Mouse (Mus musculus) limb, embryonic 12.5 days (tissue): ENCODE measurements at regions not wholly inside any gene's neighbourhood (a gene's known extent, or its start where the extent isn't known, plus 50 kb on each side); places are given as distances from the start of the nearest gene placed in this dataset.

ENCODE experiments used
- ATAC-seq: fragments of 200-750 bp; cut with Nextera tagmentation; 2 replicates; pipeline ENCODE4 v1.8.0; 2017; ENCODE audit warnings: low read depth, moderate TSS enrichment; ENCODE audit not compliant: insufficient number of reproducible peaks, insufficient read depth, low FRiP score, low TSS enrichment
- H3K27ac ChIP-seq: fragments of 300-500 bp; sonication (generic); 2 replicates; pipeline ENCODE4 v1.5.1; 2016; ENCODE audit warnings: mild to moderate bottlenecking, moderate library complexity
- H3K27me3 ChIP-seq: fragments of 300-500 bp; sonication (generic); 2 replicates; pipeline ENCODE4 v1.6.1; 2016; ENCODE audit warnings: mild to moderate bottlenecking, moderate library complexity
- H3K36me3 ChIP-seq: fragments of 300-500 bp; sonication (generic); 2 replicates; pipeline ENCODE4 v1.6.1; 2016; ENCODE audit warnings: mild to moderate bottlenecking, moderate library complexity
- H3K4me1 ChIP-seq: fragments of 300-500 bp; sonication (generic); replicated peaks from 2 replicates; pipeline ENCODE4 v1.6.1; 2016
- H3K4me2 ChIP-seq: fragments of 300-500 bp; sonication (generic); 2 replicates; pipeline ENCODE4 v1.6.1; 2016; ENCODE audit warnings: mild to moderate bottlenecking, moderate library complexity
- H3K4me3 ChIP-seq: fragments of 300-500 bp; sonication (generic); replicated peaks from 2 replicates; pipeline ENCODE4 v1.5.1; 2016; ENCODE audit warnings: mild to moderate bottlenecking
- H3K9ac ChIP-seq: fragments of 300-500 bp; sonication (generic); replicated peaks from 2 replicates; pipeline ENCODE4 v1.6.1; 2016; ENCODE audit warnings: mild to moderate bottlenecking, moderate library complexity
- H3K9me3 ChIP-seq: fragments of 300-500 bp; sonication (generic); 2 replicates; pipeline ENCODE4 v1.6.1; 2016; ENCODE audit warnings: mild to moderate bottlenecking, moderate library complexity
- WGBS: fragments of 180-500 bp; shearing (Covaris S2); methylation state at CpG from one replicate; pipeline ENCODE4 v1.1.7; 2016; 5-methylcytosine and 5-hydroxymethylcytosine counted together

DNA sequence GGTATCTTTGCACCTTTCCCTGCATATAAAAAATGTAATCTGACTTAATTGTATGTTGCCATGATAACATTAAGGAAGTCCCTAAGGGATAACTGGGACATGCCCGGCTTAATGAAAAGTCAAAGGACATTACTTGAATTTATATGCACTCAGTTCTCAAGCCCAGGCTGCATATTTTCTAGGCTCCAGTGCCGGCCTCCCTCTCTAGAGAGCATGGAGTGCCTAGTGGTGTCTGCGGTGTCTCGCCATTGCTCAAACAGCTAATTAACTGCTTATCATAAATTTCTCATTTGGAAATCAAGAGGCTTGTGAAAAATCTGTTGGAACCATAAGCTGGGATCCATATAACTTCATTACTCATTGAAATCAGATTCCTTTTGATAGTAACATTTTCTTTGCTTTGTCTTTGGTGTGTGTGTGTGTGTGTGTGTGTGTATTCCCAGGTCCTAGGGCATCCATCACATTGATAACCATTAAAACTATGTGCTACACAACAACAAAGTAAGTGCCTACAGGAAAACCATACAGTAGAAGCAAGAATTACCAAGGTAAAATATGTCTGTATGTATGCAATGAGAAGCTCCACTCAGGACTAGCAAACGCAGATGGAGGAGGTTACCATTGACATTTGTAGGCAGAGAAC, 238.0 kb upstream of the Apob start:
- no peak overlapping the region for H3K9ac ChIP-seq
- H3K27ac ChIP-seq, result no peak overlapping the region
- H3K4me3 ChIP-seq, result no peak overlapping the region
- H3K27me3 ChIP-seq, result no peaks in the 10 kb centered on the region
- no peaks in the 10 kb centered on the region for H3K4me1 ChIP-seq
- no peak for ATAC-seq
- H3K9me3 ChIP-seq, result no peaks in the 10 kb centered on the region
- 84% methylated on average over 5 of the region's 5 CpGs for WGBS
- H3K4me2 ChIP-seq, result no peak overlapping the region
- no peaks in the 10 kb centered on the region for H3K36me3 ChIP-seq

DNA sequence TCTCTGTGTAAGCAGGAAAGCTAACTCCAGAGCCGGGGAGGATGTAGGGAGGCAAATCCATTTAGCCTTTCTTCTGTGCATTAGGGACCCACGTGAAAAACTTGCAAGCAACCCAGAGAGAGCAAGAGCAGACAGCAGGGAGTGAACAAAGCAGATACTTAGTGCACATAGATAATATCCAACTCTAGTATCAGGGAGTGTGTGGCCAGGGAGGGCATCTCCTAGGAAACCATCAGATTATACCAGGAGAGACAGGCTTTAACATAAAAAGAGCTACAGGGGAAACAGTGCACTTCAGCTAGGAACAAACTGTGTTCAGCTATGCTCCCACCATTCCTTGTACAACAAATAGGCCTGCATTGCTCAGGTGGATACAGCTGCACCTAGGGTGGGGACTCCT, 230.7 kb upstream of the Apob start:
- Histone ChIP-seq H3K4me2 (no peak overlapping the region), H3K4me1 (peaks cover 3% of the 10 kb centered on the region; the same call in 1 of the 2 replicates), H3K9me3 (no peaks in the 10 kb centered on the region), H3K36me3 (no peaks in the 10 kb centered on the region), H3K27ac (no peak overlapping the region), H3K27me3 (no peaks in the 10 kb centered on the region), H3K9ac (no peak overlapping the region), H3K4me3 (no peak overlapping the region)
- WGBS, result 59% methylated on average over 2 of the region's 2 CpGs
- ATAC-seq, result no peak

DNA sequence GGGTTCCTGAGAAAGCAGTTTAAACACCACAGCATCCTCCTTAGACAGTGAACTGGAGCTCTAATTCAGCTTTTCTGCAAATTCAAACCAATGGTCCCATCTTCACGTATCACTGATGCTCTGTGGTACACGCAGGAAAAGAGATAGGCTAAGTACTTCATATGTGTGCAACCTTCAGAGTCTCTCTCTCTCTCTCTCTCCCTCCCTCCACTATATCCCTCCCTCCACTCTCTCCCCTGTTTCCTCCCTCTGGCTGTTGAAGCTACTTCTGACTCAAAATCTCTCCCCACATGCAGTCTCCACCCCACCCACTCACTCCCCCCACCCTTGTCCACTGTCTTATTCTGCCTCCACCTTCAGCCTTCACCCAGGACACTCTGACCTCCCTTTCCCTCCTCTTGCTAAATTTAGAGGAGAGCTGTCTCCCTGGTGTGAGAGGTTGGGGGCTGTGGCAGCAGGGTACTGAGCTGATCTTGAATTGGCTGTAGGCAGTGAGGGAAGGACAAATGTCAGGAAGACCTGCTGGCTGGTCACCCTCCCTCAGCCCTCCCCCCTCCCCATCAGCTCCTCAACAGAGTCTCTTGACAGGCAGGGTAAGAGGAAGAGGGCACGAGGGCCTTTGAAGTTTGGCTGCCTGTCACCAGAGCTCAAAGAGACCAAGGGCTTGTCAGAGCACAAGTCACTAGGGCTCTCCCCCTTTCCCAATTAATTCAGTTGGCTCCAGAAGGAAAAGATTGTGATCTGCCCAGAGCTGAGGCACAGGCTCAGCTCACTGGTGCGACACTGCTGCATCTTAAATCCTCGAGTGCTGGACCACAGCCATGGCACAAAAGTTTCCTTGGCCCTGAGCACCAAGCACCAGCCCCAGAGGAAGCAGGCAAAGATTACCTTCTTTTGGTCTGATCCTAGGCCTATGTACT, 227.9 kb upstream of the Apob start:
- H3K27ac ChIP-seq, result no peak overlapping the region
- H3K27me3 ChIP-seq, result no peaks in the 10 kb centered on the region
- no peak for ATAC-seq
- no peaks in the 10 kb centered on the region for H3K36me3 ChIP-seq
- peaks cover 3% of the 10 kb centered on the region; the same call in 1 of the 2 replicates for H3K4me1 ChIP-seq
- 41% methylated on average over 5 of the region's 5 CpGs for WGBS
- H3K4me3 ChIP-seq, result no peak overlapping the region
- H3K4me2 ChIP-seq, result no peak overlapping the region
- H3K9ac ChIP-seq, result no peak overlapping the region
- no peaks in the 10 kb centered on the region for H3K9me3 ChIP-seq

DNA sequence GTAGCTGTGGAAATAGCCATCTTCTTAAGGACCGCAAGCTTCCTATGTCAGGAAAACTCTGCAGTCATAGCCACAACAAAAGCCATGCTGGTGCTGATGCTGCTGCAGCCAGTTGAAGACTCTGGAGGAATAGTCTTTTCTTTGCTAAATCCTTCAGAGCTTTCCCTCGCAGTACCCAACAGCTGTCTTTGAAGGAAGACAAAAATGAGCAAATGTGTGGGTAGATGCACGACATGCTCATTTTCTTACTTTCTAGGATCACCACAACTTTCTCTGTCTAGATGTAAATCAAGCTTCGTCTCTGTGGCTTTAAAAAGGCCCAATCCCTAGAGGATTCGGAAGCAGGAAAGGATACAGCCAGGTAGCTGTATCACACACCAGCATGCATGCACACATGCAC, 222.6 kb upstream of the Apob start:
- Histone ChIP-seq H3K27me3 (no peaks in the 10 kb centered on the region), H3K9me3 (no peaks in the 10 kb centered on the region), H3K27ac (no peak overlapping the region), H3K4me1 (peaks cover 10% of the 10 kb centered on the region), H3K9ac (no peak overlapping the region), H3K36me3 (no peaks in the 10 kb centered on the region), H3K4me2 (no peak overlapping the region), H3K4me3 (no peak overlapping the region)
- ATAC-seq, result no peak
- WGBS, result 88% methylated on average over 5 of the region's 5 CpGs

DNA sequence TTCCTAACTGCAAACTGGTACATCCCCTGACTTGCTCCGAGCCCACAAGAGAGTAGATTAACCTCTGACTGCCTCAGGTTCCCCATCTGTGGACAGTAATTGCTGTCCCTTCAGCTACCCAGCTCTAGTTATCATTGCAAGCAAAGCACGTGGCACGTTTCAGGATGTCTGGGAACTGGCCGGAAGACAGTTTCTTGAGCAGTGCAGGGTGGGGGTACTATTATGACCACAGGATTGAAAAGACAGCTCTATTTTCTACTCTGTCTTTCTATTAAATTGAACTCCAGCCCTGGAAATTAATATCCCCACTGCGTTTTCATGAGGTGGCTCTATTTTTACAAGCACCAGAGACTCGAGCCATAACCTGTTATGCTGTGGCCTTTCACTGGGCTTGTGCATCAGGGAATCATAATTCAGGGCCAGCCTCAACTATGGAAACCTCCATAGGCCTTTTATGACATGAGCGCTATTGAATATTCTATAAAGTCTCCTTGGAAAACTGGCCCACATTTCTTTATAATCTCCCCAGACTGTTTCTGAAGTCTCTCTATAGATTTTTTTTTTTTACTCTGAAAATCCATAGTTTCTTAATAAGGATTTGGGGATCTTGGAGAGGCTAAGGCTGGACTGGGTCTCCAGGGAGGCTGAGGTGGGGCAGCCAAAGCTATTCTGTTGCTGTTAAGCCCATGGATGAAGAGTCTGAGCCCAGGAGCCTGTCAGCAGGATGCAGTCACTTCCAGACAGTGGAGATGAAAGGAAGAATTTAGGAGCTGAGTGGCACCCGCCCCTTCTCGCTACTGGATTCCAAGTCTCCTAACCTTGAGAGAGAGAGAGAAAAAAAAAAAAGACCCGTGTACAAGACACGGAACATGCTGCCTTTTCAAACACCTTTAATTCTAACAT, 212.4 kb upstream of the Apob start:
- H3K4me2 ChIP-seq, result no peak overlapping the region
- no peak for ATAC-seq
- no peaks in the 10 kb centered on the region for H3K36me3 ChIP-seq
- WGBS, result 59% methylated on average over 11 of the region's 11 CpGs
- H3K9ac ChIP-seq, result no peak overlapping the region
- H3K4me3 ChIP-seq, result no peak overlapping the region
- H3K4me1 ChIP-seq, result peaks cover 3% of the 10 kb centered on the region
- H3K27ac ChIP-seq, result 0 out of 2 replicates have a peak overlapping the region, but pooled peaks have one; percentile 50
- H3K9me3 ChIP-seq, result no peaks in the 10 kb centered on the region
- H3K27me3 ChIP-seq, result no peaks in the 10 kb centered on the region

DNA sequence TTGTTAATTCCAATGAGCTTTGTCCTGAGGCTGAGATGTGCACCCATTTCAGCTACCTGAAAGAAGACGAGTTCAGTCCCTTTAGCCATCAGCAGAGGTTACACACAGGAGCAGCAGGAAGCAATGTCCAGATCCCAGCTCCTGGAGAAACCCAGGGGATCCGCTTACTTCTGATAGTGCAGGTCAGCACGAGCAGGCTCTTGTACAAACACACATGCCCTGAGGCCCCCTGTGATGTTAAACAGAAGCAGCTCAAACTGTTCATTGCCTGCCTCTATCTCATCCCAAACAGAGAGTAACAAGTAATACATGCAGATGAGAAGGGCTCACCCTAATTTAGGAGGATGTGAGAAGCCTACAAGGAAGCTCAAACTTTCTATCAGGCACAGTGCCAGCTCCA, 203.3 kb upstream of the Apob start:
- no peaks in the 10 kb centered on the region for H3K4me1 ChIP-seq
- no peak overlapping the region for H3K9ac ChIP-seq
- H3K9me3 ChIP-seq, result no peaks in the 10 kb centered on the region
- no peak for ATAC-seq
- no peak overlapping the region for H3K4me3 ChIP-seq
- no peaks in the 10 kb centered on the region for H3K36me3 ChIP-seq
- H3K27me3 ChIP-seq, result no peaks in the 10 kb centered on the region
- no peak overlapping the region for H3K4me2 ChIP-seq
- H3K27ac ChIP-seq, result no peak overlapping the region
- 55% methylated on average over 3 of the region's 3 CpGs for WGBS

DNA sequence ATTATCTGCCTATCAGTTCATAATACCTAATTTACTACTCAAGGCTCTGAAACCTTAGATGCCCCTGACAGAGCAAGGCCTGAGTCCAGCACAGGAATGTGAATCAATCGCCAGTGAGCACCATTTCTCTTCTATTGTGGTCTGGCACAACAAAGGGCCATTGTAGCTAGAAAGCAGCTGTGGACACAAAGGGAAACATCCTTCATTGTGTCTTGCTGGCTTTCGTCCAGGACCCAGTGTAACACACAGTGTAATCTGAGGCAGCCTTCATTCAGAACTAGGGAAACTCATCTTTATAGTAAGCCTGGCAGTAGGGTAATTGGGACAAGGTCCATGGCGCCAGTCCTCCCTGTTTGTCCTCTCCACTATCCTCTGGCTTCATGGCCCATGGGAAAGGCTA, 201.1 kb upstream of the Apob start:
- no peaks in the 10 kb centered on the region for H3K4me1 ChIP-seq
- no peaks in the 10 kb centered on the region for H3K27me3 ChIP-seq
- no peak overlapping the region for H3K4me3 ChIP-seq
- H3K36me3 ChIP-seq, result no peaks in the 10 kb centered on the region
- no peak overlapping the region for H3K27ac ChIP-seq
- 80% methylated on average over 3 of the region's 3 CpGs for WGBS
- no peaks in the 10 kb centered on the region for H3K9me3 ChIP-seq
- no peak for ATAC-seq
- no peak overlapping the region for H3K9ac ChIP-seq
- H3K4me2 ChIP-seq, result no peak overlapping the region

DNA sequence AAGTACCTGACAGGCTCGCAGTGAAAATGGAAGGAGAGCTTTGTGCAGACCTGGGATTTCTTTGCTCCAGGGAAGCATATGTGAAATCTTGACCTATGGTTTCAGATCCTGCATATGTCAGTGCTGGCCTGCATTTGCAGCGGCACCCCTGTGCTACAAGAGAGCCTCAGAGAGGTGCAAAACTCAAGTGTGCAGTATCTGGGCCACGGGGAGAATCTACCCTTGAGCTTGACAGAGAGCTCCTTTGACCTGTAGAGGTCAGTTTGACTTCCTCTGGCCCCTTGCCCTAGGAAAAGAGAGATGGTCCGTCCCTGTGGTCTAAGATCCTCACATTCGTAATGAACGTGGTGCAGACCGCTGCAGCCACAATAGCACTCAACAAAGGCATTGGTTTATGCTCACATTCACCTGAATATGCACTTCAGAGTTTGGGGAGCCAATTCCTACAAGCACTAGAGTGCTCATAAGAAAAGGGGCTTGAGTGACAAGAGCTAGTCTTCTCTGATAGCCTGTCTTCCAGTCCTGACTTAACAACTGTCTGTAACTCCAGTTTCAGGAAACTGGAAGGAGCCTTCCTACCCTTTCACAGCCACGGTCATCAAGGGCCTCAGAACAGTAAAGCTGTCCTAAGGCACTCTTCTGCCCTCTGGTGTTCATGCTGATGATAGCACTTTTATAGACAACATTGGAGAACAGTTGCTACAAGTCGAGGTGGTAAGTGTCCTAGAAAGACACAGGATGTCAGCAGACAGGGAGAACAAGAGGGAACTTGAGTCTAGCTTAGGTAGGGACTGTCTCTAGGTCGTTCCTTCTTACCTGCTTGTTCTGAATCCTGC, 200.0 kb upstream of the Apob start:
- H3K27ac ChIP-seq, result no peak overlapping the region

DNA sequence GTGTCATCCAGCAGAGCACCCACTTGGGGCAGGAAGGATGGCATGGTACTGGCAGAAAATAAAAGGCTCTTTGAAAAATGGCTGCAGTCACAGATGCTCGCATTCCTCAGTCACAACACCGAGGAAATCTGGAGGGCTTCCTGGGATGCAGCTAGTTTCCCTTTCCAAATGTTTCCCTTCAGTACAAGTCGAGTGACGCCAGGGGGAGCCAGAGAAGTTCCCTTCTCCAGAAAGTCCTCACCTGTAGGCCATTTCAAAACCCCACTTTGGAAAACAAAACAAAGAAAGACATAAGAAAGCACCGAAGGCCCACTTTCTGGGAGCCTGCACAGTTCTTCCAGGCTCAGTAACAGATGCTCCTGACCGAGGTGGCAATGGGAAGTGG, 199.4 kb upstream of the Apob start:
- Histone ChIP-seq H3K4me1 (no peaks in the 10 kb centered on the region), H3K9ac (no peak overlapping the region), H3K27ac (no peak overlapping the region), H3K27me3 (no peaks in the 10 kb centered on the region), H3K9me3 (no peaks in the 10 kb centered on the region), H3K4me2 (no peak overlapping the region), H3K36me3 (no peaks in the 10 kb centered on the region), H3K4me3 (no peak overlapping the region)
- ATAC-seq, result no peak
- WGBS, result 58% methylated on average over 6 of the region's 6 CpGs

More for the DNA sequence above, 200.0 kb upstream of the Apob start:
- Histone ChIP-seq H3K4me2 (no peak overlapping the region), H3K9ac (no peak overlapping the region), H3K27me3 (no peaks in the 10 kb centered on the region), H3K4me3 (no peak overlapping the region), H3K36me3 (no peaks in the 10 kb centered on the region), H3K4me1 (no peaks in the 10 kb centered on the region), H3K9me3 (no peaks in the 10 kb centered on the region)
- ATAC-seq, result peak; percentile 63; the same call in 1 of the 2 replicates
- WGBS, result 57% methylated on average over 10 of the region's 10 CpGs

DNA sequence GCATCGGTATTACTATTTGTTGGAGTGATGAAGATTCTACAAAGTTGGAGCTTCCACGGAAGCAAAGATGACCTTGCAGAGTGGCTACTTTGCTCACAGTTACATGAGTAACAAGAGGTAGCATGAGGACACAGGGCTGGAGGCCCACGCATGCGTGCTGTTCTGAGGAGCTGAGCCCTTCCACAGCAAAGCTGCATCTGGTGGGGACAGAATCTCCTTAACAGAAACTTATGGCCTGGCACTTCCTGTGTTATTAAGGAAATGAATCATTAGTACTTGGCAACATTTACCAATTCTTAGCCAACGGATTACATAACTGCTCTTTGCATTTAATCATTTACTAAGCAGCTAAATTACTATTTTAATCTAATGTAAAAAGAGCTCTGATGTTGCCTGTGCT, 160.8 kb upstream of the Apob start:
- H3K27me3 ChIP-seq, result no peaks in the 10 kb centered on the region
- H3K36me3 ChIP-seq, result no peaks in the 10 kb centered on the region
- no peak for ATAC-seq
- no peaks in the 10 kb centered on the region; the same call in 1 of the 2 replicates for H3K4me1 ChIP-seq
- 65% methylated on average over 5 of the region's 5 CpGs for WGBS
- no peaks in the 10 kb centered on the region for H3K9me3 ChIP-seq
- no peak overlapping the region for H3K4me3 ChIP-seq
- no peak overlapping the region for H3K4me2 ChIP-seq
- H3K9ac ChIP-seq, result no peak overlapping the region
- no peak overlapping the region for H3K27ac ChIP-seq
